Mouse (Mus musculus): ENCODE results near the gene Ntng2. TPM values are rescaled to one million over a fixed set of nuclear protein-coding genes. Genes with fewer than 3 reads are reported as not detected.

The Ntng2 gene
- polyA plus RNA-seq, 1 experiment from 2014 or later: 1.8 TPM

- Histone ChIP-seq H3K9me3 (ENCODE audit: control insufficient read depth, low read length) (no peaks in the 10 kb centered on the region), H3K4me3 (ENCODE audit: low read depth, low read length) (no peak overlapping the region), H3K4me2 (ENCODE audit: low read depth, low read length) (no peak overlapping the region), H3K4me1 (ENCODE audit: control insufficient read depth, insufficient read depth, low read length) (peaks cover 6% of the 10 kb centered on the region; the same call in 1 of the 2 replicates), H3K27me3 (ENCODE audit: control insufficient read depth, insufficient read depth, low read length) (no peaks in the 10 kb centered on the region), H3K36me3 (ENCODE audit: control insufficient read depth, insufficient read depth, low read length) (no peaks in the 10 kb centered on the region), H3K27ac (ENCODE audit: low read depth, low read length) (no peak overlapping the region), H3K9ac (replicated peaks; ENCODE audit: low read depth, low read length) (no peak overlapping the region)
- no peak for ATAC-seq (ENCODE audit: low read depth)
- 87% methylated on average over 5 of the region's 5 CpGs for WGBS
These were observed 54.4 kb downstream of the Ntng2 start for GRCm38 (mm10) chr2:29198446-29198845.

- Histone ChIP-seq H3K9ac (replicated peaks; ENCODE audit: low read depth, low read length) (no peak overlapping the region), H3K36me3 (ENCODE audit: control insufficient read depth, insufficient read depth, low read length) (no peaks in the 10 kb centered on the region), H3K9me3 (ENCODE audit: control insufficient read depth, low read length) (no peaks in the 10 kb centered on the region), H3K27ac (ENCODE audit: low read depth, low read length) (no peak overlapping the region), H3K27me3 (ENCODE audit: control insufficient read depth, insufficient read depth, low read length) (no peaks in the 10 kb centered on the region), H3K4me1 (ENCODE audit: control insufficient read depth, insufficient read depth, low read length) (peaks cover 12% of the 10 kb centered on the region), H3K4me3 (ENCODE audit: low read depth, low read length) (no peak overlapping the region), H3K4me2 (ENCODE audit: low read depth, low read length) (no peak overlapping the region)
- WGBS: 76% methylated on average over 12 of the region's 12 CpGs
- no peak for ATAC-seq (ENCODE audit: low read depth)
These were observed 56.0 kb downstream of the Ntng2 start for GRCm38 (mm10) chr2:29196844-29197243.

- Histone ChIP-seq H3K4me3 (ENCODE audit: low read depth, low read length) (peak overlapping the region; percentile 41), H3K27me3 (ENCODE audit: control insufficient read depth, insufficient read depth, low read length) (no peaks in the 10 kb centered on the region), H3K9me3 (ENCODE audit: control insufficient read depth, low read length) (no peaks in the 10 kb centered on the region), H3K36me3 (ENCODE audit: control insufficient read depth, insufficient read depth, low read length) (no peaks in the 10 kb centered on the region), H3K4me2 (ENCODE audit: low read depth, low read length) (peak overlapping the region; percentile 96), H3K27ac (ENCODE audit: low read depth, low read length) (no peak overlapping the region), H3K4me1 (ENCODE audit: control insufficient read depth, insufficient read depth, low read length) (peaks cover 17% of the 10 kb centered on the region), H3K9ac (replicated peaks; ENCODE audit: low read depth, low read length) (peak overlapping the region; percentile 67)
- ATAC-seq (ENCODE audit: low read depth): peak; percentile 70
- 1% methylated on average over 61 of the region's 61 CpGs for WGBS
These were observed 58.0 kb downstream of the Ntng2 start for GRCm38 (mm10) chr2:29194547-29195463.

GRCm38 (mm10) chr2:29193819-29194546 is 58.8 kb downstream of the Ntng2 start:
- no peak for ATAC-seq (ENCODE audit: low read depth)
- Histone ChIP-seq H3K27me3 (ENCODE audit: control insufficient read depth, insufficient read depth, low read length) (no peaks in the 10 kb centered on the region), H3K4me1 (ENCODE audit: control insufficient read depth, insufficient read depth, low read length) (peaks cover 17% of the 10 kb centered on the region), H3K4me3 (ENCODE audit: low read depth, low read length) (peak overlapping the region; percentile 41), H3K36me3 (ENCODE audit: control insufficient read depth, insufficient read depth, low read length) (no peaks in the 10 kb centered on the region), H3K4me2 (ENCODE audit: low read depth, low read length) (peak overlapping the region; percentile 96), H3K27ac (ENCODE audit: low read depth, low read length) (no peak overlapping the region), H3K9me3 (ENCODE audit: control insufficient read depth, low read length) (no peaks in the 10 kb centered on the region), H3K9ac (replicated peaks; ENCODE audit: low read depth, low read length) (no peak overlapping the region)
- 18% methylated on average over 16 of the region's 16 CpGs for whole genome bisulfite sequencing

- Histone ChIP-seq H3K4me2 (ENCODE audit: low read depth, low read length) (no peak overlapping the region), H3K36me3 (ENCODE audit: control insufficient read depth, insufficient read depth, low read length) (no peaks in the 10 kb centered on the region), H3K4me3 (ENCODE audit: low read depth, low read length) (no peak overlapping the region), H3K4me1 (ENCODE audit: control insufficient read depth, insufficient read depth, low read length) (peaks cover 17% of the 10 kb centered on the region), H3K9ac (replicated peaks; ENCODE audit: low read depth, low read length) (no peak overlapping the region), H3K27ac (ENCODE audit: low read depth, low read length) (no peak overlapping the region), H3K27me3 (ENCODE audit: control insufficient read depth, insufficient read depth, low read length) (no peaks in the 10 kb centered on the region), H3K9me3 (ENCODE audit: control insufficient read depth, low read length) (no peaks in the 10 kb centered on the region)
- WGBS: 83% methylated on average over 8 of the region's 8 CpGs
- ATAC-seq (ENCODE audit: low read depth): no peak
These were observed 60.1 kb downstream of the Ntng2 start for GRCm38 (mm10) chr2:29192629-29193278.

- Histone ChIP-seq H3K27me3 (ENCODE audit: control insufficient read depth, insufficient read depth, low read length) (no peaks in the 10 kb centered on the region), H3K4me1 (ENCODE audit: control insufficient read depth, insufficient read depth, low read length) (peaks cover 17% of the 10 kb centered on the region), H3K9me3 (ENCODE audit: control insufficient read depth, low read length) (no peaks in the 10 kb centered on the region), H3K27ac (ENCODE audit: low read depth, low read length) (peak overlapping the region; percentile 46), H3K36me3 (ENCODE audit: control insufficient read depth, insufficient read depth, low read length) (no peaks in the 10 kb centered on the region), H3K4me3 (ENCODE audit: low read depth, low read length) (no peak overlapping the region), H3K4me2 (ENCODE audit: low read depth, low read length) (no peak overlapping the region), H3K9ac (replicated peaks; ENCODE audit: low read depth, low read length) (0 out of 2 replicates have a peak overlapping the region, but pooled peaks have one; percentile 0)
- peak; percentile 29; the same call in 1 of the 2 replicates for ATAC-seq (ENCODE audit: low read depth)
- WGBS: 40% methylated on average over 10 of the region's 10 CpGs
These were observed 61.3 kb downstream of the Ntng2 start for GRCm38 (mm10) chr2:29191216-29192215.

- Histone ChIP-seq H3K4me3 (ENCODE audit: low read depth, low read length) (no peak overlapping the region), H3K4me1 (ENCODE audit: control insufficient read depth, insufficient read depth, low read length) (peaks cover 17% of the 10 kb centered on the region), H3K9me3 (ENCODE audit: control insufficient read depth, low read length) (no peaks in the 10 kb centered on the region), H3K9ac (replicated peaks; ENCODE audit: low read depth, low read length) (no peak overlapping the region), H3K4me2 (ENCODE audit: low read depth, low read length) (no peak overlapping the region), H3K27ac (ENCODE audit: low read depth, low read length) (peak overlapping the region; percentile 23; the same call in 1 of the 2 replicates), H3K27me3 (ENCODE audit: control insufficient read depth, insufficient read depth, low read length) (no peaks in the 10 kb centered on the region), H3K36me3 (ENCODE audit: control insufficient read depth, insufficient read depth, low read length) (no peaks in the 10 kb centered on the region)
- ATAC-seq (ENCODE audit: low read depth): no peak
- WGBS: 84% methylated on average over 7 of the region's 7 CpGs
These were observed 62.4 kb downstream of the Ntng2 start for GRCm38 (mm10) chr2:29190392-29190791.

GRCm38 (mm10) chr2:29186209-29186608 is 66.6 kb downstream of the Ntng2 start:
- peaks cover 5% of the 10 kb centered on the region; the same call in 1 of the 2 replicates for H3K36me3 ChIP-seq (ENCODE audit: control insufficient read depth, insufficient read depth, low read length)
- H3K27ac ChIP-seq (ENCODE audit: low read depth, low read length): no peak overlapping the region
- no peak overlapping the region for H3K4me2 ChIP-seq (ENCODE audit: low read depth, low read length)
- 27% methylated on average over 6 of the region's 6 CpGs for WGBS
- H3K9me3 ChIP-seq (ENCODE audit: control insufficient read depth, low read length): no peaks in the 10 kb centered on the region
- no peaks in the 10 kb centered on the region for H3K4me1 ChIP-seq (ENCODE audit: control insufficient read depth, insufficient read depth, low read length)
- no peaks in the 10 kb centered on the region for H3K27me3 ChIP-seq (ENCODE audit: control insufficient read depth, insufficient read depth, low read length)
- ATAC-seq (ENCODE audit: low read depth): no peak
- H3K4me3 ChIP-seq (ENCODE audit: low read depth, low read length): no peak overlapping the region
- H3K9ac ChIP-seq (replicated peaks; ENCODE audit: low read depth, low read length): no peak overlapping the region

Measured in neural tube, embryonic 14.5 days (tissue).